Mouse (Mus musculus): ENCODE data around the gene Acacb.

Gene Acacb

GRCm38 (mm10) chr5:114135516-114135915 is 10.8 kb upstream of the Acacb start:
- DNase-seq (ENCODE audit: low spot score), result no peak

- DNase-seq (ENCODE audit: low spot score), result no peak
Measured at GRCm38 (mm10) chr5:114137481-114138276, 8.7 kb upstream of the Acacb start.

DNA sequence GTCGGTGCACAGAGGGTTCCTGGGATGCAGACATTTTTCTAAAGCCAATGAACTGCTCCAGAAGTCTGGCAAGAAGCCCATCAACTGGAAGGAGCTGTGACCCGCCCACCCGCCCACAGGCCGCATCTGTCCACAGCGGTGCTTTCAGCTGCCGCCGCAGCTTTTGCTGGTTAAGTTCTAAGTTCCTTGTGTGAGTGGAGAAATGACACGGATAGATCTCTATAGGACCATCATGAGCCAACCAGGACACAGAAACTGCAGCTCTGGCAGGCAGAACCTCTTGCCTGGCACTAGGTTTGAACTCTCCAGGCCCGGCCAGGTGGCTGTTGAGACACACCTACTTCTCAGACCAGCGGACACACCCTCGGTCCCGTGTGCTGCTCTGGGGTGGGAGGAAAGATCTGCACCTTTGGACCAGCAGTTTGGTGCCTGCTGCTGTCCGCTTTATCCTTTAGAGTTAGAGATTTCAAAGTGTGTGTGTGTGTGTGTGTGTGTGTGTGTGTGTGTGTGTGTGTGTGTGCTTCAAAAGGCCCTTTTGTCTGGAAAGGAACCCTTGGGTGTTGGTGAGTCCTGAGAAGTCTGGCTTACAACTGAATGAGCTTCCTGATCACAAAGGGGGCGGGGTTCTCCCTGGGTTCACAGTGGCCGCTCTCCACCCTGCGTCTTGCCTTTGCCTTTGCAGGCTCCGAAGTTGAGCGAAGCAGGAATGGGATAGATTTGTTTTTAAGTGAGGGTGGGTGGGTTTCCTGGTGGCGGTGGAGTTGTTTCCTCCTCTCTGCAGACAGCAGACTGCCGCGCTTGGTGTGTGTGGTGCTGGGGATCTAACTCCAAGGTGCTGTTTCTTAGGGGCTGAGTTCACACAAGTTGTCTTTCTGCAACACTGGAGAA is 7.8 kb upstream of the Acacb start:
- DNase-seq (ENCODE audit: low spot score), result no peak

DNA sequence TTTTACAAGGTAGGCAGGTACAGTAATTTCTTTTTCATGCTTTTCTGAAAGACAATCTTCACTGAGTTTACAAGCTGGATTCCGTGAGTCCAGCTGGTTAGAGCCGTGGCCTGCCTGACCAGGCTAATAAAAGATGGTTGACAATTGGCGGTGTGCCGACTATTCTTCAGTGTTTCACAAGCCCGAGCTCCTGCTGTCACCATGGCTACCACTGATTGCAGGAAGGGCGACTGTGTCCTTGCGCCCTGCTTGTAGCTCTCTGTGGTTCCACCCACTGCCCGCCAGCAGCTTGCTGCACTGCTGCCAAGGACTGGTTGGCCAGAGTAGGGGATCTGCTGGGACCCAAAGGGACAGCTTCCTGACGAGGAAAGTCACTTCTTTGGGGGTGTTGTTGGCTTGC is 7.2 kb upstream of the Acacb start:
- DNase-seq (ENCODE audit: low spot score), result peak; percentile 50

GRCm38 (mm10) chr5:114147043-114147972 is 973 bp downstream of the Acacb start:
- no peak for DNase-seq (ENCODE audit: low spot score)

DNA sequence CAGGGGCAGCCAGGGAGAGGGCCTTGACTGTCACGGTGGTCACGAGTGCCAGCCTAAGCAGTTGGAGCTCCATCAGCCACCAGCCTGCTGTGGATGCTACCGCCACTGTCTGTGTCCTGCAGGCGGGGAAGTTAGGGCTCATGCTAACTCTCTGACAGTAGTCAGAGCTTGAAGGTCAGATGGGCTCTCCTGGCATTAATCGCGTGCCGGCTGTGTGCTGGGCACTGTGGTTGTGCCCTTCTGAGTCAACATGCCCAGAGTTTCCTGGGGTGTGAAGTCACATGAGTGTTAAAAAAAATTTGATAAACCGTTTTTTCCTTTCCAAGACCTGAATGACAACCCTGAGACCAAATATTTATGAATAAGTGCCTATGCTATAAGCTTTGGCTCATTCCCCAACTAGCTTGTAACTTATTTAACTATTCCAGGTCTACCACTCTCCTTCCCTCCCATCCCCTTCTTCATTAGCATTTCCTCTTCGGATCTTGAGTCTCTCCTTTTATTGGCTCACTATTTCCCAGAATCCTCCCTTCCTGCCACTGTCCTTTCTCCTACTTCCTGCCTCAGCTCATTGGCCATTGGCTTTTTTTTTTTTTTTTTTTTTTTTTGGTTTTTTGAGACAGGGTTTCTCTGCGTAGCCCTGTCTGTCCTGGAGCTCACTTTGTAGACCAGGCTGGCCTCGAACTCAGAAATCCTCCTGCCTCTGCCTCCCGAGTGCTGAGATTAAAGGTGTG is 6.2 kb downstream of the Acacb start:
- DNase-seq (ENCODE audit: low spot score), result no peak

- peak; percentile 68 for DNase-seq (ENCODE audit: low spot score)
Measured at GRCm38 (mm10) chr5:114153490-114153889, 7.2 kb downstream of the Acacb start.

- no peak for DNase-seq (ENCODE audit: low spot score)
Measured at GRCm38 (mm10) chr5:114154765-114155164, 8.4 kb downstream of the Acacb start.

GRCm38 (mm10) chr5:114155168-114155933 is 9.0 kb downstream of the Acacb start:
- DNase-seq (ENCODE audit: low spot score), result no peak

GRCm38 (mm10) chr5:114157236-114157635 is 10.9 kb downstream of the Acacb start:
- no peak for DNase-seq (ENCODE audit: low spot score)

- DNase-seq (ENCODE audit: low spot score), result no peak
Measured at GRCm38 (mm10) chr5:114161424-114161823, 15.1 kb downstream of the Acacb start.

DNA sequence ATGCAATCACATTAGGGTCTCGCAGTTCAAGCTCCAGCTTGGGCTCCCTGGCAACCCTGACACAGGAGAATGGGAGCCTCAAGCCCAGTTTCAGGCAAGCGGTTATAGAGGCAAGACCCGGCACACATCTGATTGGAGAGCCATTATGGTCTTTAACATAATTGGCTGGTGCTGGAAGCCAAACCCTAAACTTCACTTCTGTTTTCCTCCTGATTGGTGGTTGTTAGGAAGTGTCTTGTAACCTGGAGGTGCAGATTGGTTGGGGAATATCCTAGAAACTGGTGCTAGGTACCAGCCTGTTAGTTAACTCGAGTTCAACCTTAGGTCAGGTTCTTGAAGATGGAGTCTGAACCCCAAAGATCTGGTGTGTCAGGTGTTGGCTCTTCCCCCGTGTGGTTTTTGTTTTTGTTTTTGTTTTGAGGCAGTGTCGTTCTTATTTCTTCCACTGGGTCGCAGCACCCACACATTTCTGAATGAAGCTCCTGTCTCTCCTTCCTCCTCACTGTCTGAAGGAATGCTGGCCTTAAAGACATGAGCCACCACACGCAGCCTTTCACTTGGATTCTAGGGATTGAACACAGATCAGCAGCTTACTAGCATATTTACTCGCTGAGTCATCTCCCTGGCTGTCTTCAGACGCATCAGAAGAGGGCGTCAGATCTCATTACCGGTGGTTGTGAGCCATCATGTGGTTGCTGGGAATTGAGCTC is 15.9 kb downstream of the Acacb start:
- DNase-seq (ENCODE audit: low spot score), result no peak

DNA sequence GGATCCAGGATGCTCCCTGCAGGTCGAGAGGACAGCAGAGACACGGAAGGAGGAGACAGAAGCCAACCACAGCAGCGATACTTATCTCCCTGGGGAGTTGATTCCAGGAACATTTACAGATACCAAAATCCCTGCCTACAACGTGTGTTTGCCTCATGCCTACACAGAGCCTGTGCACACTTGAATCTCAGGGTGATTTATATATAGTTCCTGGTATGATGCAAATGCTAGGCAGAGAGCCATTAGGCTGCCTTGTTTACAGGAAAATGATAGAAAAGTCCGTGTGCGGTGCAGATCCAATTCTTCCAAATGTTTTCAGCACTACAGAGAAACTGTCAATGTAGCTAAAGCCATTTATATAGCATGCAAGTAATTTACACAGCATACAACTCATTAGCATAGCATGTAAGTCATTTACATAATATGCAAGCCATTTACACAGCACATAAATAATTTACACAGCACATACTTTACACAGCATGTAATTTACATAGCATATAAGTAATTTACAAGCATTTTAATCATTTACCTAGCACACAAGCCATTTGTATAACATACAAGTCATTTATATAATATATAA is 16.9 kb downstream of the Acacb start:
- DNase-seq (ENCODE audit: low spot score), result no peak

GRCm38 (mm10) chr5:114170345-114170744 is 24.0 kb downstream of the Acacb start:
- no peak for DNase-seq (ENCODE audit: low spot score)

DNA sequence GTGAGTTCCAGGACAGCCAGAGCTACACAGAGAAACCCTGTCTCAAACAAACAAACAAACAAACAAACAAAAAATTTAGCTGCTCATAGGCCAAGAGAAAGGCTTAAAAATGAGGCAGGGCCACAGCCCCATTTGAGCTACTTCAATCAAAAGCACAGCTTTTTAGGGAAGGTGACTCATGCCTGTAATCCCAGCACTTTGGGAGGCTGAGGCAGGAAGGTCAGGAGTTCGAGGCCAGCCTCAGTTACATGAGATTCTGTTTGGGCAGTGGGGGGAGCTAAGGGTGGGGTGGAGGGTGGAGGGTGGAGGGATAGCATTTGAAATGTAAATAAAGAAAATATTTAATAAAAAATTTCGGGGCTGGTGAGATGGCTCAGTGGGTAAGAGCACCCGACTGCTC is 26.6 kb downstream of the Acacb start:
- peak; percentile 35 for DNase-seq (ENCODE audit: low spot score)

- no peak for DNase-seq (ENCODE audit: low spot score)
Measured at GRCm38 (mm10) chr5:114173458-114173857, 27.1 kb downstream of the Acacb start.

- DNase-seq (ENCODE audit: low spot score), result no peak
Measured at GRCm38 (mm10) chr5:114173877-114174581, 27.7 kb downstream of the Acacb start.

- peak; percentile 83 for DNase-seq (ENCODE audit: low spot score)
Measured at GRCm38 (mm10) chr5:114174639-114175038, 28.3 kb downstream of the Acacb start.

Data from embryo, embryonic 10 days (tissue).